Mouse (Mus musculus): ENCODE data around the gene Stra6l. TPM values are rescaled to one million over a fixed set of nuclear protein-coding genes. Genes with fewer than 3 reads are reported as not detected.

The Stra6l gene
- polyA plus RNA-seq (2012; rRNA removed), result 1.9 and 2.6 TPM in 2 replicates

DNA sequence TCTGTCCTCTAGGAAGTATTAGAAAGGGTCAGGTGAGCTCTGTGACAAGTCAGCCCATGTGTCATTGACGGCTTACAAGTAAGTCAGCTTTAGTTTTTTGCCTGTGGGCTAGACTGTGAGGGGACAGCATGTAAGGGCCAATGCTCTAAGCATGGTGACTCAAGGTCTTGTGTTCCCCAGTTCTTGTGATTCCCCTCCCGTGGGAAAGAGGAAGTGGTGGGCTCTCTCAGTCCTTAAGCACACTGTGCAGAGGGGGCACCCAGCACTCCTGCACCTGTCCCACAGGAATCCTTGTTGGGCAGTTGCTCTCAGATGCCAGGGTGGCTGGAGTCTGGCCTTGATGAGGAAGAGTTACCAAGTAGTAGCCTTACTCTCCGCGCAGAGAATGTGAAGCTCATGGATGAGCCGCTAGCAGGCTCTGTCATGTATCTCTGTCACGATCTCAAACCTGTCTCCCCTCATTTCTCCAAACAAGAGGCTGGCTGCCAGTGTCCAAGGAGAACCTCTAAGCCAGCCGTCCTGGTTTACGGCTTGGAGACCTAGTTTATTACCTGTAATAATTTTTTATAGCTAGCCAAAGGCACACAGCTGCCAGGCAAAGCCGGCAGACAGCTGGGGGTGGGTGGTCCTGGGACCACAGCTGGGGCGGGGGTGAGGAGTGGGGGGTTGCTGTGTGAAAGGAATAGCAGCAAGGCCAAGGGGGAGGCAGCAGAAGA is at the start of gene Stra6l:
Gene Stra6l, plus strand, starts transcription at position 556 of the 716 bp plus-strand sequence.

GRCm38 (mm10) chr4:45798964-45799363 is 49.5 kb upstream of the Stra6l start, which contains the start of gene Aldh1b1:
Aldh1b1 (plus strand) TSS chr4:45799022.

GRCm38 (mm10) chr4:45826275-45827040 is 22.0 kb upstream of the Stra6l start, which contains the start of gene Igfbpl1:
Igfbpl1 (minus strand) TSS chr4:45826923.

GRCm38 (mm10) chr4:45890066-45890761 is 41.8 kb downstream of the Stra6l start, which contains the start of gene Ccdc180:
Ccdc180 (plus strand) TSS chr4:45890303.

Other genes starting within 250 kb of the Stra6l start
- 22.0 and 24.5 TPM in 2 replicates for gene Aldh1b1, start 49.6 kb upstream of the Stra6l start, polyA plus RNA-seq (2012; rRNA removed)
- 204 and 236 TPM in 2 replicates for gene Igfbpl1, start 21.7 kb upstream of the Stra6l start, polyA plus RNA-seq (2012; rRNA removed)
- gene Ccdc180, start 41.6 kb downstream of the Stra6l start, polyA plus RNA-seq (2012; rRNA removed), result 0.30 and 0.37 TPM in 2 replicates
- 26.8 and 30.2 TPM in 2 replicates for gene Tdrd7, start 116.7 kb downstream of the Stra6l start, polyA plus RNA-seq (2012; rRNA removed)
- 1.3 and 2.9 TPM in 2 replicates for gene Tmod1, start 190.3 kb downstream of the Stra6l start, polyA plus RNA-seq (2012; rRNA removed)

Measured in central nervous system, embryonic 18 days (tissue).